Mouse (Mus musculus): ENCODE results near the gene Ovol3.
A peak's percentile ranks its signal among the peaks of the same experiment; 100 is the strongest.
"Not testable (repeated sequence)": the region's sequence is repeated elsewhere in the genome, so short reads cannot be mapped to it uniquely, and the experiment has no call there.

The Ovol3 gene

DNA sequence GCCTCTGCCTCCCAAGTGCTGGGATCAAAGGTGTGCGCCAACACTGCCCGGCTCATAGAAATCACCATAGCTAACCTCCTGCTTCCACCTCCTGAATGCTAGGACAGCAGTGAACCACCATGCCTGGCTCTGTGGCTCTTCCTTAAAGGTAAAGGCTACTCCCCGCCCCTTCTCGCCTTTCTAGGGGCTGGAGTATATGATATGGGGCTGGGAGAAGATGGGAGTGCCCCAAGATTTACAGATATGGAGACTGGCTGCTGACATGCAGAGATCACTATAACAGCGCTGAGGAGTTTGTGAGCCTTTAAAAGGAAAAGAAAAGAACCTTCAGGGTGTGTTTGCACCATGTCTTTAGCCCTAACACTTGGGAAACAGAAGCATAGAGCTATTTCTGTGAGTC is 13.3 kb downstream of the Ovol3 start:
- no peak for DNase-seq

DNA sequence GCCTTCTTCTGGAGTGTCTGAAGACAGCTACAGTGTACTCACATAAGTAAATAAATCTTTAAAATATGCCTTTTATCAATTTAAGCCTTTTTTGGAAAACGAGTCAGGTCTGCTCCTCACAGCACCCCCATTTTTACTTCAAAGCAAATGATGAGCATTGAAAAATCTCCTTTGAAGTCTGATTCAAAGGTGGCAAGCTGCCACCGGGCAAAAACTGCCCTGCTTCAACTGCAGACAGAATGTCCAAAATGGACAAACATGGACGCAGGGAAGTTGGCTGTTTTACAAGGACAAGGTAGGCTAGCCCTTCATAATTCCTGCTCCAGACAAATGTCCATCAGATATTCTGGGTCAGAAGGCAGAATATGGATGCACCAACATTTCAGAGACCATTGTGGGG is 14.1 kb downstream of the Ovol3 start:
- DNase-seq = no peak

DNA sequence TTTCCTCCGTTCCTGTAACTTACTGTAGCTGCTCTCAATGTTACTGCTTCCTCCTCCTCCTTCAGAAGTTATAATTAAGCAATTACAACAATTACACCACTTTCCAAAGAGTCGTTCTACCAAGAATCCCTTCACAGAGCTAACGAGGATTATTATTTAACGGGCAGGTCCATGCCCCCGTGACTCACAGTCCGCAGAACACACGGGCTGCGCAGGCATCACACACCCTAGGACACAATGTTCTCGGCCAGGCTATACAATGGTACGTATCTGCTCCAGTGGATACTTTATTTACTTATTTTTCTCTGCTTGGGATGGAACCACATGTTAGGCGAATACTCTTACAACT is 15.5 kb downstream of the Ovol3 start:
- DNase-seq = no peak

- peak; percentile 51 to 57 for DNase-seq
These were observed 16.1 kb downstream of the Ovol3 start for GRCm38 (mm10) chr7:30219293-30220007.

- no peak for DNase-seq
These were observed 18.2 kb downstream of the Ovol3 start for GRCm38 (mm10) chr7:30217277-30217676.

DNA sequence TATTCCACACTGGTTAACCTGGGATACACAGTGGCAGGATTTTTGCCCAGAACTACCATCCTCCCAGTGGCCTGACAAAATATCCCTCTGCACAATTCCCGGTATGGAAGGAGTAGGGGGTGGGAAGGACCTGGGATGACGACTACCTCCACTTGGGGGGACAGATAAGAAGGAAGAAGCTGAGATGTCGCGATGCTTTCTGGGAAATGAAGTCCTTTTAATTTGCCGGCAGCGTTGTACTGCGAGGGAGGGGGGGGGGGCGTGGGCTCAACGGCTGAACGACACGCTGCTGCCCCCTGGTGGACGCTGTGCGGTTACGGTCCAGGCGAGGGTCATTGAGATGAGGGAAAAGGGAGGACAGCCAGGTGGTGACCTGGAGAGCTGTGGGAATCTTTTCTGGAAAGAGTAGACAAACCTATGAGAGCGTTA is 18.8 kb downstream of the Ovol3 start:
- DNase-seq = peak; percentile 61 to 65

- DNase-seq = no peak
These were observed 19.6 kb downstream of the Ovol3 start for GRCm38 (mm10) chr7:30215875-30216274.

DNA sequence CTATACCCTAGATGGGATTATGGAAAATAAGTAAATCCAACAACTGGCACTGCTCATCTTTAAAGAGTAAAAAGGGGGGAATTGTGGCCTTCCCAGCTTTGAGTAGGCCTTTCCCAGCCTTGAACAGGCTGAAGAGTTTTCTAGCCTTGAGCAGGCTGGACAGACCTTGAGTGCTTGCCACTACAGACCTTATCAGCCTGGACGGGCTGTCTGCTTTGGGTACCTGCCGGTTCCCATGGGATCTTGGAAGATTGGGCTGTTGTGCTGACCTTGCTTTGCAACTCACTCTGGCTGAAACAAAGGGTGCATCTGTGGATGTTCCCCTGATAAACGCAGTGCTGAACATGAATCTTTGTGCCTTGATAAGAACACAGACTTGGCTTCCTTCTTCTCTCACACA is 21.6 kb downstream of the Ovol3 start:
- DNase-seq = no peak

GRCm38 (mm10) chr7:30211025-30211424 is 24.5 kb downstream of the Ovol3 start:
- no peak for DNase-seq

GRCm38 (mm10) chr7:30206364-30206763 is 29.2 kb downstream of the Ovol3 start:
- DNase-seq = not testable (repeated sequence)

GRCm38 (mm10) chr7:30205383-30205782 is 30.1 kb downstream of the Ovol3 start:
- peak in 1 of 2 experiments; percentile 39 for DNase-seq

GRCm38 (mm10) chr7:30204380-30204779 is 31.1 kb downstream of the Ovol3 start:
- DNase-seq = no peak

GRCm38 (mm10) chr7:30202895-30203690 is 32.4 kb downstream of the Ovol3 start:
- no peak for DNase-seq

GRCm38 (mm10) chr7:30200661-30201060 is 34.9 kb downstream of the Ovol3 start:
- not testable (repeated sequence) for DNase-seq

DNA sequence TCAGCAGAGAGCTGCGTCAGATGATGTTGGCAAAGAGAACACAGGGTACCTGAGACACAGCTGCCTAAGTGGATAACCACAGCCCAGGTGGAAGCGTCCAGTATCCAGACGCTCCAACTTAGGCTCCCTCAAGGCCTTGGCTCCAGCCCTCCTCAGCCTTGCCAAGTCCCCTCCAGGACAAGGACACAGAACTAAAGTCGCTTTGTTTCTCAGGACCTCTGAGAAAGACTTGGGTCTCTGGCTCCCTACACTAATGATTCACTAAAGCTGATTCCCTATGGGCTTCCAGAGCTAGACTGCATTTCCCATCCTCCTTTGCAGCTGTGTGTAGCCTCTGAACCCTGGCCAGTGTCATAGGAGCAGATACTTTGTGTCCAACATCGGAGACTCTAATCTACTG is 35.3 kb downstream of the Ovol3 start:
- DNase-seq = no peak

DNA sequence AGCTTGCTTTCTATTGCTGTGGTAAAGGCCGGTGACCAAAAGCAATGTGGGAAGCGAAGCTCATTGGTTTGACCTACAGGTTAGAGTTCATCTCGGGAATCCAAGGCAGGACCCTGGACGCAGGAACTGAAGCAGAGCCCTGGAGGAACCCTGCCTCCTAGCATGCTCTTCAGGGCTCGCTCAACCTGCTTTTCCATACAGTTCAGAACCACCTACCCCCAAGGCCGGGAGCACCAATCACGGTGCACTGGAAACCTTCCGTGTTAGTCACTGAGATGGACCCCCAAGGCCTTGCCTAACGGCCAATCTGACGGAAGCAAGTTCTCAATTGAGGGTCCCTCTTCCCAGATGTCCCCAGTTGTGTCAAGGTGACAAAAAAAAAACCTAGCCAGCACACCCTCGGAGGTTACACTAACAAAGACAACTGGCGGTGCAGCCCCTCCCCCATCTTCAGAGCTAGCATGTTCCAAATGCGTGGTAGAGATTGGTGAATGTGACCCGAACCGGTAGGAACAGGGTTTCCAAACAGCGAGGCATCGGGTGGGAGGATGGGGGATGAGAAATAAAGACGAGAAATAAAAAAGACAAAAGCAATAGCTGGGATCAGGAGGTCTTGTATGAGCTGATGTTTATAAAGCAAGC is 35.9 kb downstream of the Ovol3 start:
- no peak for DNase-seq

DNA sequence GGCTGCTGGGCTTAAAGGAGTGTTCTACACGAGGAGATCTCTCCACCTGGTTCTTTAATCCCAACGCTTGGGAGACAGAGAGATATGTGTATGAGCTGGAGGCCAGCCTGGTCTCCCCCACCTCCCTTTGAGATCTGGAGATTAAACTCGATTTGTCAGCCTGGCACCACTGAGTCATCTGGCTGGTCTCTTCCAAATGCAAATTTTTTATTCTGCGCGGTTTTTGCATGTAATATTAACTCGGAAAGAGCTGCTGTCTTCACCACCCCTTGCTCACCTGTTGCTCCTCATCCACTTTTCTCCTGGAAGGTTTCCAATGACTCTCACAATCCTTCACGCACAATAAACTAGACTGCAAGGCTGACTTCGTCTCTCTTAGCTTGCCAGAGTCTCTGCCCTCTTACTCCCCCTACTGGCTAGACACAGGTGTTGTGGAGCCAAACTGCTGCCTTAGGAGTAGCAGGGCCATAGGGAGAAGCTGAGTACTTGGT is 37.0 kb downstream of the Ovol3 start, which contains the start of gene Capns1:
Gene Capns1 (minus strand): TSS at position 331 of the 491 bp plus-strand sequence.
- DNase-seq = peak; percentile 52 to 54

GRCm38 (mm10) chr7:30197592-30198129 is 37.9 kb downstream of the Ovol3 start:
- DNase-seq = no peak

- DNase-seq = no peak
These were observed 39.4 kb downstream of the Ovol3 start for GRCm38 (mm10) chr7:30196171-30196570.

- no peak for DNase-seq
These were observed 40.1 kb downstream of the Ovol3 start for GRCm38 (mm10) chr7:30195461-30195860.

DNA sequence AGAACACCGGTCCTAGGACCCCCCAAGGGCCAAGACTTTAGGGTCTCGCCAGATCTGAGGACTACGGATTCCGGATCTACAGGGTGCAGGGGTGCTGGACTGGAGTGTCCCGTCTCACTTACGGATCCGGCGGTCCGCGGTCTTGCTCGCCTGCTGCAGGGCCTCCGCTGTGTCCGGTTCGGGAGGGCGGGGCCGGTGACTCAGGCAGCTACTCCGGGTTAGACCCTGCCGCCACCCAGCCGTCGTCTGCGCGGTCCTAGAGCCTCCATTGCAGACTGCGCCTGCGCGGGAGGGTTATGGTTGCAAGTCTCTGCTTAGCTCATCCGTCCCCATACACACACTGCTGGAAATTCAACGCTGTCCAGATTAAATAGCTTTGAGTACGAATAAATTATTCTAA is 40.6 kb downstream of the Ovol3 start:
- DNase-seq = peak; percentile 92 to 94

DNA sequence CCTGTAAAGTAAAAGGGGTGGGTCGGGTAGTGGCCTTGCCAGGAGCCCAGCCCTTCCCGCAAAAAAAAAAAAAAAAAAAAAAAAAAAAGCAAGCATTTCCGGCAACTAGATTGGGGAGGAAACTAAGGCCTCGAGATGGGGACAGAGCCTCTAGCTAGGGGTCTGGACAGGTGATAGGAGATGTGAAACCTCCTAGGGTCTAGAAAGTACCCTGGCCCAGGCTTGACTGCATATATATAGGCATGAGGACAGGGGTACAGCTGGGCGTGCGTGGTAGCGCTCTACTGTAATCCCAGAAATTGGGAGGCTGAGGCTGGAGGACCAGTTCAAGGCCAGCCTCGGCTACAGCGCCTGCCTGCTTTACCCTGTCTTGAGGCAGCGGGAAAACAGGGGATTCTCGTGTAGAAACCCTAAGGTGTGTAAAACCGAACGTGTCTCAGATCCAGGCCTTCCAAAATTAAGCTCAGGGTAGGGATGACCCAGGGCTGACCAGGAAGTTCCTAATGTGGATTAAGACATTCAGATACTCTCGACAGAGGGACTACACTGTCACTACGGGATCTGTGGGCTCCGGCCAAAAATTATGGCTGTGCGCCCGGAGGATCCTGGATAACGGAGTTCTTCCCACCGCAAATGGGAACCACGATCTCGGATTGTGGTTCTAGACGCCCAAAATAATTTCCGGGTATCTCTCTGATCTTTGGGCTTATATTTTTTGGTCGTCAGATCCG is 41.3 kb downstream of the Ovol3 start:
- peak in 1 of 2 experiments; percentile 32 for DNase-seq

Data from thymus, postnatal 36 days (tissue).